Mouse (Mus musculus): ENCODE data around the gene Fbxl8.

GRCm38 (mm10) chr8:105270916-105271186 lies 6.4 kb downstream of the Fbxl8 start:
- no peak for TF ChIP-seq POLR2A (IDR thresholded peaks at IDR 0.05; ENCODE audit: low read depth, low read length)
- TF ChIP-seq CTCF (IDR thresholded peaks at IDR 0.05; ENCODE audit: extremely low read depth, insufficient read depth, insufficient read length, insufficient replicate concordance): no peak
